Mouse (Mus musculus): Measurements from ENCODE around the gene Prap1.

Gene Prap1

GRCm38 (mm10) chr7:140081408-140082241 lies 11.6 kb upstream of the Prap1 start:
- DNase-seq (ENCODE audit: extremely low spot score) = no peak

DNA sequence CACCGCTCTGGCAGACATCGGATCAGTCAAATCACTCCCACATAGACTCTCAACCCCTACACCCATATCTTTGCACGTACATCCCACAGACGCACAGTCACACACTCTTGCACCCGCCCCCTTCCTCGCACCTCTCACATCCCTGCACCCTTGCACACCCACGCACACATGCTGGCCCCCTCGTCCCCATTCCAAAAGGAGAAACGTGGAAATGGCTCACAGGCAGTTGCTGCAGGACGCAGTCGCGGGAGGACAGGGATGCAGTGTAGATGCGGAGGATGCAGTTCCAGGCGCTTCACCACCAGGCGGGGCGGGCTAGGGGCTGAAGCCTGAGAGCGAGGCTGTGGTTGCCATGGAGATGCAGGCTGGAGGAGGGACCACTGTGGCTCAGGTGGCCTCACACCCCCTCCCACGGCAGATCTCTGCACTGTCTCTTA lies 10.9 kb upstream of the Prap1 start, which contains the start of gene Caly:
TSS of gene Caly (minus strand) at position 307 of the 437 bp plus-strand sequence.
- DNase-seq (ENCODE audit: extremely low spot score) = peak; percentile 64

DNA sequence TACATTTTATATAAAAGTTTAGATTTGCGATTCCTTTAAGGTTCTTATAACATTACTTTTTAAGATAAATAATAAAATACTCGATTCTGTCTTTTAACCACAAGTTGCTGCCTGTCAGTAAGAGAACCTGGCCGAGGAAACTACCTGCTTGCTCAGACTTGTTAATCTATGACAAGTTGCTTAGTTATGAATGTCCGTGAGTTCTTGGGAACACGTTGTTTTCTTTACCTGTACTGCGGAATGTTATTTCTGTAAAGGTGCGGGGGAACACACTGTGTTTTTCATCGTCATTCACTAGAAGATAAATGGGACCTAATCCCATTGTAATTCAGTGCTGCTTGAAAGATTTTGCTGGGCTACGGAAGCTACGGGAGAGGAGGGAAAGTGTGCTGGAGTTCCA lies 2.6 kb upstream of the Prap1 start:
- DNase-seq (ENCODE audit: extremely low spot score) = no peak

DNA sequence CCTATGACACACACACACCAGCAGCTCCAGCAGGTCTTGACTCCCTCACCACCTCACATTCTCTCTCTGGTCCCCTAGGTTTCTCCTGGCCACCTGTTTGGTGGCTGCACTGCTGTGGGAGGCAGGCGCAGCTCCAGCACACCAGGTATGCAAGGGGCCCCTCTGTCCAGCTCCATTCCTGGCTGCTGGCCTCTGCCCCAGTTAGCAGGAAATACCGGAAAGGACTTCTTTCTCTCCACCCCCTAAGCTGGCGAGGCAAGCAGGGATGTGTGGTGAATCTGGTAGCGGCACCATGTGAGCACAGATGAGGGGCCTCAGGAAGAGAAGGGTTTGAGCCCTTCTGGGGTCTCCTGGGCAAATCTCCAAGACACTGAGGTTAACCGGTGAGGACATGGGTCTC lies 1.8 kb downstream of the Prap1 start:
- DNase-seq (ENCODE audit: extremely low spot score) = no peak

- DNase-seq (ENCODE audit: extremely low spot score) = no peak
Observed at GRCm38 (mm10) chr7:140095556-140095955, 2.4 kb downstream of the Prap1 start.

DNA sequence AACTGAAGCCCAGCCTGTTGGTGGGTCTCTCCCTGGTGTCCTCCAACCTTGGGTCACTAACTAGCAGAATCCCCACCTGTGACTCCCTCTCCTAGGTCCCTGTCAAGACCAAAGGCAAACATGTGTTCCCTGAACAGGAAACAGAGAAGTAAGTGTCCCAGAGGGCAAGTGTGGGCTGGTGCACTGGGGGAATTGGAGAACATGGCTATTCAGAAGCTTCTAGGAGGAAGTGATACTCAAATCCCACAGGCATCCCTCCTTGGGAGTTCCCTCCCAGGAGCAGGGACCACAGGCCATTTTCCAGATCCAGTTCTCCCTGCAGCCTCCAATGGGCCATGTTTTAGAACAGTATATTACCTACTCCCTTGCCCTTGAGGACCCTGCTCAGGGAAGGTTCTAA lies 2.9 kb downstream of the Prap1 start:
- no peak for DNase-seq (ENCODE audit: extremely low spot score)

- DNase-seq (ENCODE audit: extremely low spot score) = no peak
Observed at GRCm38 (mm10) chr7:140098466-140098865, 5.3 kb downstream of the Prap1 start.

DNA sequence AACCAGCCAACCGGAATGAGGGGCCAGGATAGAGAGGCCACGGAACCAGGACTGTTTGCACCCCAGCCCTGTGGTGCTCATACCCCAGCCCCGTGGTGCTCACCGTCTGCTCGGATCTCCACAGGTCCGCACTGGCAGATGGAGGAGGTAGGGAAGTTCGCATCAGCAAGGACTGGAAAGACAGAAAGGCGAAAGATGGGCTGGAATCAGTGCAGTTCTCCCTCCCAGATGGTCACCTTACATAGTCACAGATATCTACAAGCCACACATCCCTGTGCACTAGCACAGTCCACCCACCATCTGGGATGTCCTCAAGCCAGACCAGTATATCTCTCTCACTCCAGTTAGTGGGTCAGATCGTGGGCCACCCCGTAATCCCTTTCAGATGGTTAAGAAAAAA lies 8.3 kb downstream of the Prap1 start:
- no peak for DNase-seq (ENCODE audit: extremely low spot score)

- peak; percentile 75 for DNase-seq (ENCODE audit: extremely low spot score)
Observed at GRCm38 (mm10) chr7:140101993-140102860, 9.0 kb downstream of the Prap1 start, which contains the start of gene Fuom. Gene Fuom (minus strand): TSS chr7:140102441.

DNA sequence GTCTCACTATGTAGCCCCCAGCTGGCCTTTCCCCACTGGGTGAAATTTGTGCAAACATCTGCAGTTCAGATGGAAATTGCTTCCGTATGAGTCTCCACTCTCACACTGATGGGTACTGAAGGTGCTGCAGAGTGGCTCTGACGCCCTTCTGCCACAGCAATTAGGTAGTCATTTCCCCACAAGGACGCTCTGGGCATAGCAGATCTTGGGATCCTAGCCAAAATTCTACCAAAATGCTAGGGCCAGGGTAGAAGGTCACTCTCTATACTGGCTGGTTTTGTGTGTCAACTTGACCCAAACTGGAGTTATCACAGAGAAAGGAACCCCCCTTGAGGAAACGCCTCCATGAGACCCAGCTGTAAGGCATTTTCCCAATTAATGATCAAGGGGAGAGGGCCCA lies 10.8 kb downstream of the Prap1 start:
- DNase-seq (ENCODE audit: extremely low spot score) = no peak

- DNase-seq (ENCODE audit: extremely low spot score) = no peak
Observed at GRCm38 (mm10) chr7:140111943-140112342, 18.7 kb downstream of the Prap1 start.

DNA sequence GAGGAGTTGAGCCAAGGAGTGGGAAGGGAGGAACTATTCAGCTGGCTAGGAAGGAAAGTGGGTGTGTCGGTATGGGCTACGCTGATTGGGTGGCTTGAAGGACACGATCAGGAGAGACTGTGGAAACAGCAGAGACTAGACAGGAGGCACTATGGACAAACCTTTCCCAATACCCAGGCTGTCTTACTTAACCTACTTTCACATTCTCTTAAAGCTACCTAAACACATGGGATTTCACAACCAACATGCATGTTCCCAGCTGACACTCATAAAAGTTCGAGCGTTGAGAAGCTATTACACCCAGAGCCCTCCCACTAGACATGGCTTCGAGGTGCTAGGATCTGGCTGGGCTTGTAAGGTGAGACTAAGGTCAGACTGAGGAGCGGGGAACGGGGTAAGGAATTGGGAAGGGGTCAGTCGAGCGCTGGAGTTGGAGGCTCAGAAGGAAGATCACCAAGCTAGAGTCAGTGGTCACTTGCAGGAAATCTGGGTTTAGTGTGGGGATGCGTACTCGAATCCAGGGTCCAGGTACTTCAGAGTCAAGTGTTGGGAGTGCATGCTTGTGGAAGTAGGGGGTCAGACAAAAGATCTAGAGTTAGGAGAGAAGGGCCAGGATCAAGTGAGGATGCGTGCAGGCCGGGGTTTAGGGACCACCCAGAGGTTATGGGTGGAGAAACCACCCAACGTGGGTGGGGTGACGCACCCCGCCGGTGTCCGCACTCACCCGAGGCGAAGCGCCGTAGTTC lies 22.6 kb downstream of the Prap1 start, which contains the start of gene Paox:
TSS of gene Paox (plus strand) at position 217 of the 746 bp plus-strand sequence.
- peak; percentile 42 for DNase-seq (ENCODE audit: extremely low spot score)

- peak; percentile 86 for DNase-seq (ENCODE audit: extremely low spot score)
Observed at GRCm38 (mm10) chr7:140116329-140117054, 23.3 kb downstream of the Prap1 start, which contains the start of gene Echs1. Gene Echs1 (minus strand): TSS chr7:140116476.

GRCm38 (mm10) chr7:140120484-140120883 lies 27.3 kb downstream of the Prap1 start:
- no peak for DNase-seq (ENCODE audit: extremely low spot score)

GRCm38 (mm10) chr7:140121338-140121910 lies 28.2 kb downstream of the Prap1 start:
- no peak for DNase-seq (ENCODE audit: extremely low spot score)

DNA sequence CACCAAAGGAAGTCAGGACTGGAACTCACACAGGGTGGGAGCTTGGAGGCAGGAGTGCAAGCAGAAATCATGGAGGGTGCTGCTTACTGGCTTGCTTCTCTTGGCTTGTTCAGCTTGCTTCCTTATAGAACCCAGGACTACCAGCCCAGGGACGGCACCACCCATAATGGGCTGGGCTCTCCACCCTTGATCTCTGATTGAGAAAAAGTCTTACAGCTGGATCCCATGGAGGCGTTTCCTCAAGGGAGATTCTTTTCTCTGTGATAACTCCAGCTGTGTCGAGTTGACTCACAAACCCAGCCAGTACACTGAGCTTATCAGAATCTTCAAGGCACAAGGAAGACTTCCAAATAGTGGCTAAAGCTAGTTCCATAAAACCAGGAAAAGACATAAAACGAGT lies 29.6 kb downstream of the Prap1 start:
- DNase-seq (ENCODE audit: extremely low spot score) = no peak

DNA sequence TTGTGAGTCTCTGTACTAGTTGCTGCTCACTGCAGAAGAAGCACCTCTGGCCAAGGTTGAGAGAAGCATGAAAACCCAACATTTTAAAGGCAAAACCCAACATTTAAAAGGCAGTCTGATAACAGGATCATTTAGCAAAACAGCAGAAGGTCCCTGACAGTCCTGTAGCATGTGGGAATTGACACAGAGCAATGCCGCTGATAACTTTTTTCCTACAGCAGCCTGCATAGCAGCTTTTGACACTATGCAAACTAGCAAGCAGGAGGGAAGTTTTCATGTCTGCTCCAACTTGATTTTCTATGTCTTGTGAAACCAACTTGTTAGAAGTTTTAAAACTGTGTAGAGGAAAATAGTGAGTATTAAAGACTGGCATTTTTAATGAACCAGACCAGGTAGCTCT lies 31.2 kb downstream of the Prap1 start:
- no peak for DNase-seq (ENCODE audit: extremely low spot score)

GRCm38 (mm10) chr7:140125278-140126021 lies 32.3 kb downstream of the Prap1 start:
- DNase-seq (ENCODE audit: extremely low spot score) = peak; percentile 97

DNA sequence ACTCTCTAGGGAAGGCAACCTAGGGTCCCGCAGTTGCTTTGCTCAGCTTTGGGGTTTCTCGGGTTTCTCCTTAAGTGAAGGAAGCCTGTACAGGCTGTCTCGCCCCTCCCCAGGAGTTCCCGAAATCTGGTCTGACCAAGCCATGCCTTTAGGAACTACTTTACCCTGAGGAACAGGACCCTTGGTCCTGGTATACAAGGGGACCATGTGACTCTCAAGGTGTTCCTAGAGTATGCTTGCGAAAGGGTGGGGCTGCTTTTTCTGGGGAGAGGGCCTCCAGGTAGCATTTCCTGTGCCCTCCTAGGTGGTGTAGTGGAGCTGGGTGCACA lies 32.8 kb downstream of the Prap1 start:
- DNase-seq (ENCODE audit: extremely low spot score) = no peak

DNA sequence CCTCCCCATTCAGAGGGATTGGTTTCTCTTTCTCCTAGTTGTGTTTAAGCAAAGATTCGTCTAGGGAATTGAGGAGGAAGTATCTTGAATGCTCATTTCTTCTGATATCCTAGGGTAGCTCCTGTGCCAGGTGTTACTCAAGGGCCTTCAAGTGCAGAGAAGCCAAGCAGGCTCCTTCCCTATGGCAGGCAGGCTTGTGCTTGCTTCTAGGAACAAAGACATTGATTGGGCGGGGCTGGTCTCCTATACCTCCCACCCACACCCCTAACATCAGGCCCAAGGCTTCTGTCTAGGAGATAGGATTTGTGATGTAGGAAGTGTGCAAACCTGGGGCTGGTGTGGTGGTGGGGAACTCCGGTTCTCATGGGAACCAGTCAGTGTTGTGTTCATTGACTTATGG lies 33.7 kb downstream of the Prap1 start:
- DNase-seq (ENCODE audit: extremely low spot score) = no peak

Data from embryo, embryonic 9.5 days (tissue).